Mouse (Mus musculus): ENCODE data around the gene Rnf149. TPM values are rescaled to one million over a fixed set of nuclear protein-coding genes. Genes with fewer than 3 reads are reported as not detected.
A peak's percentile ranks its signal among the peaks of the same experiment; 100 is the strongest.
"Not testable (repeated sequence)": the region's sequence is repeated elsewhere in the genome, so short reads cannot be mapped to it uniquely, and the experiment has no call there.

Gene Rnf149
- total RNA-seq (2022), result 1 to 10 TPM; 6.6 to 9.6 (median 8.3) TPM

- peak; percentile 93 to 94 for DNase-seq (ENCODE audit: low spot score in 2 of 2)
Observed at GRCm38 (mm10) chr1:39577253-39577705, at the start of gene Rnf149. Gene Rnf149 (minus strand): TSS chr1:39577405.

DNA sequence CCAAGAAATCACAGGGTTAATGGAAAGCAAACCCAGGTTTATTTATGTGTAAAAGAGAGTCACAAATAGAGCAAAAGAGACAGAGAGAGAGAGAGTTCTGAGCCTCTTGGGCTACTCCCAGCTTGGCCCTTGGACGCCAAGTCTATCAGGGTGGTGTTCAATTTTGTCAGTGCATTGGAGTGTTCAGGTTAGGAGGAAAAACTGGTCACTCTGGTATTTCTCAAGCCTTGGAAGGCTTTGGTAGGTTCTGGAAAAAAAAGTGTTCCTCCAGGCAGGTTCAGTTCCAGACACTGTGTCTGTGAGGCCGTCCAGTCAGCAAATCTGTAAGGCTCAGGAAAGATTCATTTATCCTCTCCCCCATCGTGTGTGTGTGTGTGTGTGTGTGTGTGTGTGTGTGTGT is 48.3 kb upstream of the Rnf149 start:
- no peak for DNase-seq (ENCODE audit: low spot score in 2 of 2)

- DNase-seq (ENCODE audit: low spot score in 2 of 2), result no peak
Observed at GRCm38 (mm10) chr1:39623729-39624128, 46.5 kb upstream of the Rnf149 start.

DNA sequence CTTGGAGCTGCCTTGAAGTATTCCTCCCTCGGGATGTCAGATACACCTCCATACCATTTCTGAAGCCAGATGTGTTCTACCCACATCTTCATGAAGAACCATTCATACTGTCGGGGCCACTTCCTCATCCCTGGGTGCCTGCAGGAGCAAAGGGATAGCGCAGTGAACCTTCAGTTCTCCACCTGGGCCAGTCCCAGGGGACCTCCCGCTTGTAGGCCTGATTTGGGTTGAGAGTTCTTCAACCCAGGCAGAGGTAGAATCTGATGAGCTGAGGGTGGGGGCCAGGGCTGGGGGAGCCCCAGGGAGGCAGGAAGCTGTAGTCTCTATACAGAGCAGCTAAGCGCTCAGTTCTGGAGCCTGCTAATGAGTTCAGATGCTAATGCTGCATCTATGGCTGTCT is 45.9 kb upstream of the Rnf149 start:
- no peak for DNase-seq (ENCODE audit: low spot score in 2 of 2)

- DNase-seq (ENCODE audit: low spot score in 2 of 2), result no peak
Observed at GRCm38 (mm10) chr1:39618524-39618923, 41.3 kb upstream of the Rnf149 start.

DNA sequence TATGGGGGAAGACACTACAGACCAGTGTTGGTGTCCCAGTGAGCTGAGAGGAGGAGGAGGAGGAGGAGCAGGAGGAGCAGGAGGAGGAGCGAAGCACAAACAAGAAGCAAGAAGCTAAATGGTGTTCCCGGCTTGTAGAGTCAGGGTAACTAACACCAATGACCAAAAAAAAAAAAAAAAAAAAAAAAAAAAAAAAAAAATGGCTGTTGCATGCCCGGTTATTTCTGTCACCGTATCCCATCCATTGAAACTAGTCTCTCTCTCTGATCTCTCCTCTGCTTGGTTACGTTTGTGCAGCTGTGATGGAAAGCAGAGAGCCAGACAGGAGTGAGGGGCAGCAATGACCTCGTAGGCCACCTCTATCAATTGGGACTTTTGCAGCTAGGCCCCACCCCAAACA is 38.3 kb upstream of the Rnf149 start:
- no peak for DNase-seq (ENCODE audit: low spot score in 2 of 2)

DNA sequence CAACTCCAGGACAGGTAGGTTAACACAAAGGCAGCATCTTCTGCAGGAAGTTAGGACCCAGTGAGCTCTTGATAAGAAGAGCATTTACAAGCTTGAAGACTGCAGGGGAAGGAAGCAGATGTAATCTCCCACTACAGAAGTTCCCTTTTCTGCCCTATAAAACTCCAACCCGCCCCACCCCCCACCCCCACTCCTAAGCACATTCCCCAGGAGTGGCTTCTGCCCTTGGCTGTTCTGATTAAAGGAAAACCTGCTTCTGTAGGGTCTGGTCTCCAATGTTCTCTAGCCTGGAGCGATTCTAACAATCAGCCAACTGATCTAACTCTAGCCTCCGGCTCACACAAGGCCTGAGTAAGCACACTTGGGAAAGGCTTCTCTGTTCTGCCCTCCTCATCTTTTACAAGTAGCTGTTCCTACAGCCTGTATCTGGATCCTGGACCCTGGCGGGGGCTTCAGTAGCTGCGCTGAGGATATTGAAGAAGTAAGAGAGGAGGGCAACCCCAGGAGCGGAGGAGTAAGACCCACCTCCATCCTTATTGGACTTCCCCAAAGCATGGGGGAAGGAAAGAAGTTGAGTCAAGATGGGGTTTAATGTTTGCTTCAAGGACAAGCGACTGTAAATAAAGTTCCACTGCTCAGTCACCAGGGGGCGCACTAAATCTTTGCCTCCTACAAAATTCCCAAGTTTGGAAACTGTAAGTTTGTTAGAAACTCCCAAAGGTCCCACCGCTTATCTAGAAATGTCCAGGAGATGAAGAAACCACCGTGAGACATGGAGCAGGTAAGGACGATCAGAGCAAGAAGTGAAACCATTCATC is 37.5 kb upstream of the Rnf149 start:
- no peak for DNase-seq (ENCODE audit: low spot score in 2 of 2)

DNA sequence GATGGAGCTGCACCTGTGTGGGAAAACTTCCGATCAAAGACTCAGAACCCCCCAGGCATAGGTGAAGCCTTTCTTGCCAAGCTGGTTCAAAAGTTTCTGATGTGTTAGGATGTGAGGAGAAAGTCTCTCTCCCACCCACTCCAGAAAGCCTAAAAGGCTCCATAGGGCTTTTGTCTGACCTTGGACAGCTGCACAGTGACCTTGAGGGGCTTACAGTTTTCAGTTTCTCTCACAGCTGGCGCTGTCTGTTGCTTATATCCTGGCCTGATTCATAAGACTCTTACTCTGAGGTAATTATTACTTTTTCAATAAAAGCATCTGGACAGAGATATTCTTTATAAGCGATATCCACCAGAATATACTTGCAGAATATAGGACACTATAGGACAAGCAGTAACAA is 35.9 kb upstream of the Rnf149 start:
- no peak for DNase-seq (ENCODE audit: low spot score in 2 of 2)

DNA sequence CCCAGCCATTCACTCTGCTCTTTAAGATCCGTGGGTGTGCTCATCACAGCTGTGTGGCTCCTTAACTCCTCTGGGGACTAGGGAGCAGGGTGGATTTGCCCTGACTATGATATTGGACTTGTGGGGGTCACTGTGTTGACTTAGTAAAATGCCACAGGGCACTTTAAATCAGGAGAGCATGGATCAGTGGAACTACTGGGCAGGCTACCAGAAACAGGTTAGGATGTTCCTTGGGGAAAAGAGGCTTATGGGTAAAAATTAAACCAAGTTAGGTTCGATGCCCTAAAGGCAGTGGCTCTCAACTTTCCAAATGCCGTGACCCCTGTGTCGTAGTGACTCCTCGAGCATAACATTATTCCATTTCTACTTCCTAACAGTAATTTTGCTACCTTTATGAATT is 35.3 kb upstream of the Rnf149 start:
- no peak for DNase-seq (ENCODE audit: low spot score in 2 of 2)

DNA sequence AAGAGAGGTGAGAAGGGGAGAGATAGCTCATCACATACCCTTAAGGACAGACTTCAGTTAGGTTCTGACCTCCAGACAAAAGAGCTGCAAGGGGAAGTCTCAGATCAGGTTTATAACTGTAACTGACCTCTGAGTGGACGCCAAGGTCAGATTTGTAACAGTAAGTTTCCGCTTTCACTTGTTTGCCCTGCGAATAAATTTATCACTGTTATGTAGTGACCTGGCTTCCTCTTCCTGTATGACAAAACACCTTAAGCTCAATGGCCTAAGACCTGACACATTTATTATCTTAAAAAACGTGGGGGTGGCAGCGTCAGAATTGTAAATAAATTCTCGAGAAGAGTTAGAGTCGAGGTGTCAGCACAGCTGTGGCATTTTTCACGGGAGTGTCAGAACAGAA is 31.3 kb upstream of the Rnf149 start:
- DNase-seq (ENCODE audit: low spot score in 2 of 2), result no peak

- DNase-seq (ENCODE audit: low spot score in 2 of 2), result no peak
Observed at GRCm38 (mm10) chr1:39602477-39602876, 25.3 kb upstream of the Rnf149 start.

GRCm38 (mm10) chr1:39598726-39599125 is 21.5 kb upstream of the Rnf149 start:
- no peak for DNase-seq (ENCODE audit: low spot score in 2 of 2)

GRCm38 (mm10) chr1:39597135-39597534 is 19.9 kb upstream of the Rnf149 start:
- DNase-seq (ENCODE audit: low spot score in 2 of 2), result not testable (repeated sequence)

- no peak for DNase-seq (ENCODE audit: low spot score in 2 of 2)
Observed at GRCm38 (mm10) chr1:39593836-39594235, 16.6 kb upstream of the Rnf149 start.

DNA sequence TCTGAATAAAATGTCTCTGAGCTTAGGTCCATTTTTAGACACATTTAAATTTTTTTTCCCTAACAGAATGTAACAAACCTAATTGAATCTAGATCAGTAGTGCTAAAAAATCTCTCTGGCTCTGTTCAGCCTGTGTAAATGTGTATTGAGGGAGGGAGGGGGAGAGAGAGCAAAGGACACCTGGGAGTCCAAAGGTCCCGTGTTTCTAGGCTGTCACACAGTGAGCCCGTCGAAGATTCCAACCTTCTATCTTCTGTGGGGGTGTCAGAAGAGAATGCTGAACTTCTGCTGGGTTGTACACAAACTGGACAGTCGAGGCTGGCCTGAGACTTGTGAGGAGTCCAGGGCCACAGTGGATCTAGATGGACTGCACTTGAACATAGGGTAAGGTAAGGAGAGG is 14.9 kb upstream of the Rnf149 start:
- no peak for DNase-seq (ENCODE audit: low spot score in 2 of 2)

GRCm38 (mm10) chr1:39591557-39591956 is 14.4 kb upstream of the Rnf149 start:
- DNase-seq (ENCODE audit: low spot score in 2 of 2), result not testable (repeated sequence)

DNA sequence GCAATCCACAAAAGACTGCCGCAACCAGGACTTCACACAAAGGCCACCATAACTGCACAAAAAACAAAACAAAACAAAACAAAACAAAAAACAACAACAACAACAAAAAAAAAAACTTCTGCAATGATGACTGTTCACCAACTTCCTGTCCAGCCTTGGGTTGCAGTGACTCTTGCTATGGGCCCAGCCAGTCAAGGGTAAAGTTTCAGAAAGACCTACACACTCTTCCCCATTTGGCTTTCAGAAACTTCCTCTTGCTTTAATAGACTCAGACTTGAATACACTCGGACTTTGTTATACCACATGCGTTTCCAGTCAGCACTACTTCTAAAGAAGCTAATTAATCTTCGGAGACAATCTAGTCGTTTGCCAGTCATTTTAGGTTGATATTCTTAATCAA is 13.0 kb upstream of the Rnf149 start:
- DNase-seq (ENCODE audit: low spot score in 2 of 2), result no peak

DNA sequence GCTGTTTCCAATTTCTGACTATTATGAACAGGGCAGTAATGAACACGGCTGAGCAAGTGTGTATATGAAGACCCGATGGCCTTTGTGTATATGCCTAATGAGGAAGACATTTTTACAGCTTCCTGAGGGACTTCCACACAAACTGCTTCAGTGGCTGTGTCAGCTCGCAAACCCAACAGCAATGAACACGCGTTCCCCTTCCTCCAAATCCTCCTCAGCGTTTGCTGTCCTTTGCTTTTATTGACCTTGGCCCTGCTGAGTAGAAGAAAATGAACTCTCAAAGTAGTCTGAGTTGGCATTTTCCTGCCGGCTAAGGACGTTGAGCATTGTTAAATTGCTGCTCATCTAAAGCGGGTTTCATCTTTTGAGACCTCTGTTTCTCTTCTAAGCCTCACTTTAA is 8.2 kb upstream of the Rnf149 start:
- DNase-seq (ENCODE audit: low spot score in 2 of 2), result no peak

DNA sequence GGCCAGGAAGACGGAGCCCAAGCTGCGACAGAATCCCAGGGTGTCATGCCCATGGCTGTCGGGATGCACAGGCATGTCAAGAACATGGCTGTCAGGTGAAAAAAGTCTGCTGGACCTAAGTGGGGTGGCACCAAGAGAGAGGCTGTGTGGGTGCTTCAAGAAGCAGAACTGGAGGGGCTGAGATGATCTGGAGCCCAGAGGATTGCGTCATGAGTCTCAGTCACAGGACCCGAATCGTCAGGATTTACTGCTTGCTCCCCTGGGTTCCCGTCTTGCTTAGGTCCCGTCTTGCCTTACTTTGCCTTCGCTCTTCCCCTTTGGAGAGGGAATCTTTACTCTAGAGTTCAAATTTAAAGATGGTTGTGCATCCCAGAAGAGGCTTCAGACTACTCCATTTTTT is 6.0 kb upstream of the Rnf149 start:
- DNase-seq (ENCODE audit: low spot score in 2 of 2), result no peak

DNA sequence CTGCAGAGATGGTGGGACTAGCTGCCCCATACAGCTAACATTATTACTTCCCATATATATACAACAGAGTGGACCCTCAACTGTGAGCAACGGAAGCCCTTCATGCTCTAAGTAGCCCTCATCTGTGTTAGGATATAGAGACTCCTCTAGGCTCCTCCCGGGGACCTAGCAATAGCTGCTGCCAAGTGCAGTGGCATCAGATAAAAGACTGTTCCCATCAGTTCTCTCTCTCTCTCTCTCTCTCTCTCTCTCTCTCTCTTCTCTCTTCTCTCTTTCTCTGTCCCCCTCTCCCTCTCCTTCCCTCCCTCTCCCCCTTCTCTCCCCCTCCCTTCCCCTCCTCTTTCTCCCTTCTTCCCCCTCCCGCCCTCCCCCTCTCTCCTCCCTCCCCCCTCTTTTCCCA is 4.0 kb upstream of the Rnf149 start:
- no peak for DNase-seq (ENCODE audit: low spot score in 2 of 2)

- no peak for DNase-seq (ENCODE audit: low spot score in 2 of 2)
Observed at GRCm38 (mm10) chr1:39579139-39579538, 1.9 kb upstream of the Rnf149 start.

DNA sequence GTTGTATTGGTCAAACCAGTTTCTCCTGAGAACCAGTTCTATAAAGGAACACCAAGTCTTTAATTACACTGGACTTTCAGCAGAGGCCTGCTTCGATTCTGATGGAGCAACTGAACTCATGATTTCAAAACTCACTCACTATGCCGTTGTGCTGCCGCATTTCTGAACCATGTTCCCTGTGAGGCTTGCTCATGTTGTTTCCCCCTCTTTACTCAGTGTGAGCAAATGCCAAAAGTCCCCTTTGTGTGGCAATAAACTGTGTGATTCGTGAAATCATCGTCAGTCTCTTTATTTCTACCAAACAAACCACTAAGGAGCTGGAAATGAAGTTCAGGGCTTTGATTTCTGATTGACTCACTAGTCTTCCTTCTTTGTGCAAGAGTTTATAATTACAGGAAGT is 1.2 kb upstream of the Rnf149 start:
- DNase-seq (ENCODE audit: low spot score in 2 of 2), result no peak

GRCm38 (mm10) chr1:39576431-39577243 is 568 bp downstream of the Rnf149 start:
- DNase-seq (ENCODE audit: low spot score in 2 of 2), result peak; percentile 7 to 41

All from gastrocnemius, adult 8-10 months (tissue).